Mouse (Mus musculus): Measurements from ENCODE around the gene Pkd2l1. TPM values are rescaled to one million over a fixed set of nuclear protein-coding genes. Genes with fewer than 3 reads are reported as not detected.

The Pkd2l1 gene
- total and polyA plus RNA-seq, 2 experiments from 2014 or later, result not detected

DNA sequence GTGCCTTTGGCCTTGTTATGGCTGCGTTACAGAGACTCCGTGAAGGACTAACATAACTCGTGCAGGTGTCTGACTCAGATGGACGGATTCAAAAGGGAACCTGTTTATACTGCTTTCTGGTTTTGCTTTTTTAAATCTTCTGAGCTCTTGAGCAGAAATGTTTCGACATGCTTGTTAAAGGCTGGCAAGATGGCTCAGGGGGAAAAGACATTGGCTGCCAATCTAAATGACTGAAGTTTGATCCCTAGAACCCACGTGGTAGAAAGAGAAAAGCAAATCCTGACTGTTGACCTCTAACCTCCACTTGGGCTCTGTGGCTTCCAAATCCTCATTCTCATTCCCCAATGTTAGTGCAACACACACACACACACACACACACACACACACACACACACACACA is 6.3 kb upstream of the Pkd2l1 start:
- ATAC-seq (ENCODE audit: insufficient read depth, low read depth), result no peak

DNA sequence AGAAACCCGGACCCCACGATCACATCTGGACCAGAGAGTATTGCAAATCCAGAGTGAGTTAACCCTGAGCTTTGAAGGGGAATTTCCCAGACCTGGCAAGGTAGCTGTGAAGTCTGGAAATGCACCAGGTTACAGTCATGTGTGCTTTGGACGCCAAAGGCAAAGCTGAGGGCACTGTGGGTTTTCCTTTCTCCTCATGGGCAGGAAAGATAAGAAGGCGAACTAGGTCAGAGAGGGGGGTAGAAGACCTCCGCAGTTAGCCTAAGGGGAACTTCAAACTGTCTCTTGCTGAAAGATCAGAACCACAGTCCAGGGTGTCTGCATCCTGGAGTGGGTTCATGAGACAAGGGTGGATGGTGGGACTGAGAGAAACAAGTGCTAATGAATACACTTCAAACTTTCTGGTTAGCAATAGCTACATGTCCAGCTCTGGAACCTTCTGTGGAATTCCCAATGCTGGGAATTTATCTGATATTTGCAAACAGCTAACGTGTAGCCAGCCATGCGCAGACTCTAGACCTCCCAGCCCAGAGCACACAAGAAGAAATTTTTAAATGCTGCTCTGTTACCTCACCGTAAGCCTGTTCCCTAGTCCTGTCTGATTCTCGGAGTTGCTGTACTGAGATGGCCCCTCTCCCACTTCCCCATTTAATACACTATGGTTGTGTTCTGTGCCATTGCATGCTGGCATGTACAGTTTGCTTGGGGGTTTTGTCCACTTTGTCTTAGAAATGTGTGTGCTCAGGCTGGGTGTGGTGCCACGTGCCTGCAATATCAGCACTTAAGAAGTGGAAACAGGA is 5.0 kb upstream of the Pkd2l1 start:
- Histone ChIP-seq H3K27me3 (ENCODE audit: control insufficient read depth, insufficient read depth, low read length) (peaks cover 5% of the 10 kb centered on the region; the same call in 1 of the 2 replicates), H3K4me3 (ENCODE audit: low read depth, low read length) (no peak overlapping the region), H3K36me3 (replicated peaks; ENCODE audit: control insufficient read depth, insufficient read depth, low read length) (no peaks in the 10 kb centered on the region), H3K9ac (replicated peaks; ENCODE audit: low read depth, low read length) (no peak overlapping the region), H3K27ac (ENCODE audit: low read depth) (no peak overlapping the region), H3K4me2 (ENCODE audit: low read depth, low read length) (no peak overlapping the region), H3K4me1 (ENCODE audit: control insufficient read depth, insufficient read depth) (no peaks in the 10 kb centered on the region), H3K9me3 (replicated peaks; ENCODE audit: control insufficient read depth, low read length) (no peaks in the 10 kb centered on the region)
- ATAC-seq (ENCODE audit: insufficient read depth, low read depth) (no peak), DNase-seq (ENCODE audit: low spot score) (no peak)
- TF ChIP-seq EP300 (IDR thresholded peaks at IDR 0.05; ENCODE audit: low read depth) (no peak), CTCF (IDR thresholded peaks at IDR 0.05; ENCODE audit: low read depth) (no peak)
- 69% methylated on average over 10 of the region's 10 CpGs for WGBS

More for the DNA sequence above, 6.3 kb upstream of the Pkd2l1 start:
- DNase-seq (ENCODE audit: low spot score), result no peak
- H3K4me3 ChIP-seq (ENCODE audit: low read depth, low read length), result no peak overlapping the region
- WGBS, result 90% methylated on average over 6 of the region's 6 CpGs
- no peak overlapping the region for H3K9ac ChIP-seq (replicated peaks; ENCODE audit: low read depth, low read length)
- no peaks in the 10 kb centered on the region for H3K9me3 ChIP-seq (replicated peaks; ENCODE audit: control insufficient read depth, low read length)
- no peak for TF ChIP-seq CTCF (IDR thresholded peaks at IDR 0.05; ENCODE audit: low read depth)
- TF ChIP-seq EP300 (IDR thresholded peaks at IDR 0.05; ENCODE audit: low read depth), result no peak
- no peak overlapping the region for H3K4me2 ChIP-seq (ENCODE audit: low read depth, low read length)
- no peaks in the 10 kb centered on the region for H3K36me3 ChIP-seq (replicated peaks; ENCODE audit: control insufficient read depth, insufficient read depth, low read length)
- no peak overlapping the region for H3K27ac ChIP-seq (ENCODE audit: low read depth)
- no peaks in the 10 kb centered on the region for H3K4me1 ChIP-seq (ENCODE audit: control insufficient read depth, insufficient read depth)
- no peaks in the 10 kb centered on the region for H3K27me3 ChIP-seq (ENCODE audit: control insufficient read depth, insufficient read depth, low read length)

GRCm38 (mm10) chr19:44195138-44195537 is 2.9 kb upstream of the Pkd2l1 start:
- TF ChIP-seq EP300 (IDR thresholded peaks at IDR 0.05; ENCODE audit: low read depth), result no peak
- TF ChIP-seq CTCF (IDR thresholded peaks at IDR 0.05; ENCODE audit: low read depth), result peak; percentile 81
- peak; percentile 68 for DNase-seq (ENCODE audit: low spot score)
- Histone ChIP-seq H3K4me2 (ENCODE audit: low read depth, low read length) (no peak overlapping the region), H3K9me3 (replicated peaks; ENCODE audit: control insufficient read depth, low read length) (no peaks in the 10 kb centered on the region), H3K9ac (replicated peaks; ENCODE audit: low read depth, low read length) (no peak overlapping the region), H3K4me3 (ENCODE audit: low read depth, low read length) (no peak overlapping the region), H3K27me3 (ENCODE audit: control insufficient read depth, insufficient read depth, low read length) (peaks cover 5% of the 10 kb centered on the region; the same call in 1 of the 2 replicates), H3K27ac (ENCODE audit: low read depth) (no peak overlapping the region), H3K36me3 (replicated peaks; ENCODE audit: control insufficient read depth, insufficient read depth, low read length) (no peaks in the 10 kb centered on the region), H3K4me1 (ENCODE audit: control insufficient read depth, insufficient read depth) (no peaks in the 10 kb centered on the region)
- WGBS, result 11% methylated on average over 7 of the region's 7 CpGs
- no peak; the same call in 1 of the 2 replicates for ATAC-seq (ENCODE audit: insufficient read depth, low read depth)

- no peak for TF ChIP-seq EP300 (IDR thresholded peaks at IDR 0.05; ENCODE audit: low read depth)
- no peak for TF ChIP-seq CTCF (IDR thresholded peaks at IDR 0.05; ENCODE audit: low read depth)
- 56% methylated on average over 7 of the region's 7 CpGs for WGBS
- H3K4me1 ChIP-seq (ENCODE audit: control insufficient read depth, insufficient read depth), result no peaks in the 10 kb centered on the region
- H3K9ac ChIP-seq (replicated peaks; ENCODE audit: low read depth, low read length), result no peak overlapping the region
- DNase-seq (ENCODE audit: low spot score) (no peak), ATAC-seq (ENCODE audit: insufficient read depth, low read depth) (no peak; the same call in 1 of the 2 replicates)
- no peaks in the 10 kb centered on the region for H3K36me3 ChIP-seq (replicated peaks; ENCODE audit: control insufficient read depth, insufficient read depth, low read length)
- no peak overlapping the region for H3K4me3 ChIP-seq (ENCODE audit: low read depth, low read length)
- H3K27me3 ChIP-seq (ENCODE audit: control insufficient read depth, insufficient read depth, low read length), result peaks cover 5% of the 10 kb centered on the region; the same call in 1 of the 2 replicates
- H3K27ac ChIP-seq (ENCODE audit: low read depth), result no peak overlapping the region
- H3K9me3 ChIP-seq (replicated peaks; ENCODE audit: control insufficient read depth, low read length), result no peaks in the 10 kb centered on the region
- no peak overlapping the region for H3K4me2 ChIP-seq (ENCODE audit: low read depth, low read length)
Measured at GRCm38 (mm10) chr19:44193906-44194305, 1.7 kb upstream of the Pkd2l1 start.

GRCm38 (mm10) chr19:44189056-44189455 is 3.2 kb downstream of the Pkd2l1 start:
- Histone ChIP-seq H3K4me1 (ENCODE audit: control insufficient read depth, insufficient read depth) (no peaks in the 10 kb centered on the region), H3K27me3 (ENCODE audit: control insufficient read depth, insufficient read depth, low read length) (peaks cover 5% of the 10 kb centered on the region; the same call in 1 of the 2 replicates), H3K9me3 (replicated peaks; ENCODE audit: control insufficient read depth, low read length) (no peaks in the 10 kb centered on the region), H3K27ac (ENCODE audit: low read depth) (no peak overlapping the region), H3K4me2 (ENCODE audit: low read depth, low read length) (no peak overlapping the region), H3K4me3 (ENCODE audit: low read depth, low read length) (no peak overlapping the region), H3K9ac (replicated peaks; ENCODE audit: low read depth, low read length) (no peak overlapping the region), H3K36me3 (replicated peaks; ENCODE audit: control insufficient read depth, insufficient read depth, low read length) (no peaks in the 10 kb centered on the region)
- TF ChIP-seq EP300 (IDR thresholded peaks at IDR 0.05; ENCODE audit: low read depth), result no peak
- TF ChIP-seq CTCF (IDR thresholded peaks at IDR 0.05; ENCODE audit: low read depth), result no peak
- 73% methylated on average over 4 of the region's 4 CpGs for WGBS
- DNase-seq (ENCODE audit: low spot score), result no peak
- ATAC-seq (ENCODE audit: insufficient read depth, low read depth), result no peak

All from heart, postnatal 0 days (tissue).